Mouse (Mus musculus): Measurements from ENCODE around the gene Gm49486.
A peak's percentile ranks its signal among the peaks of the same experiment; 100 is the strongest.

Gene Gm49486

GRCm38 (mm10) chr15:79271124-79271746, 42.0 kb downstream of the Gm49486 start:
- peak; percentile 90 for DNase-seq

GRCm38 (mm10) chr15:79273020-79273419, 43.8 kb downstream of the Gm49486 start:
- peak; percentile 4 for DNase-seq

GRCm38 (mm10) chr15:79277728-79278127, 48.5 kb downstream of the Gm49486 start:
- DNase-seq, result peak; percentile 13

GRCm38 (mm10) chr15:79280209-79280608, 51.0 kb downstream of the Gm49486 start:
- peak; percentile 80 for DNase-seq

GRCm38 (mm10) chr15:79280850-79281249, 51.7 kb downstream of the Gm49486 start:
- DNase-seq, result peak; percentile 68

- peak; percentile 78 for DNase-seq
Observed at GRCm38 (mm10) chr15:79281389-79281788, 52.2 kb downstream of the Gm49486 start.

- DNase-seq, result no peak
Observed at GRCm38 (mm10) chr15:79282434-79282833, 53.2 kb downstream of the Gm49486 start.

- DNase-seq, result no peak
Observed at GRCm38 (mm10) chr15:79283371-79283770, 54.2 kb downstream of the Gm49486 start.

- DNase-seq, result no peak
Observed at GRCm38 (mm10) chr15:79285399-79285798, 56.2 kb downstream of the Gm49486 start, which contains the start of gene Baiap2l2. Gene Baiap2l2, minus strand, starts transcription at chr15:79285537.

GRCm38 (mm10) chr15:79286141-79286540, 57.0 kb downstream of the Gm49486 start:
- DNase-seq, result no peak

- DNase-seq, result no peak
Observed at GRCm38 (mm10) chr15:79287091-79287490, 57.9 kb downstream of the Gm49486 start.

GRCm38 (mm10) chr15:79288387-79288786, 59.2 kb downstream of the Gm49486 start:
- no peak for DNase-seq

- DNase-seq, result no peak
Observed at GRCm38 (mm10) chr15:79289441-79289840, 60.2 kb downstream of the Gm49486 start.

GRCm38 (mm10) chr15:79290340-79290739, 61.1 kb downstream of the Gm49486 start:
- DNase-seq, result no peak

- DNase-seq, result no peak
Observed at GRCm38 (mm10) chr15:79292779-79293178, 63.6 kb downstream of the Gm49486 start.

- DNase-seq, result no peak
Observed at GRCm38 (mm10) chr15:79298553-79298952, 69.4 kb downstream of the Gm49486 start.

- DNase-seq, result no peak
Observed at GRCm38 (mm10) chr15:79299563-79300155, 70.5 kb downstream of the Gm49486 start.

- DNase-seq, result peak; percentile 78
Observed at GRCm38 (mm10) chr15:79303725-79304124, 74.5 kb downstream of the Gm49486 start.

- DNase-seq, result no peak
Observed at GRCm38 (mm10) chr15:79304832-79305231, 75.6 kb downstream of the Gm49486 start.

- no peak for DNase-seq
Observed at GRCm38 (mm10) chr15:79306043-79306637, 76.9 kb downstream of the Gm49486 start.
